Mouse (Mus musculus) left cerebral cortex, adult 8-10 months (tissue): ENCODE results near the gene Sys1. TPM values are rescaled to one million over a fixed set of nuclear protein-coding genes. Genes with fewer than 3 reads are reported as not detected.

Experiments
- DNase-seq, 2 experiments: peaks; one replicate each; pipeline ENCODE4 v3.0.0; 2022; ENCODE audit warnings: low spot score in 2 of 2
- total RNA-seq, 4 experiments: library from RNA; stranded (reverse); gene quantifications; 2 replicates each; pipeline ENCODE4 v1.2.4; 2022

Gene Sys1
- total RNA-seq, 4 experiments from 2014 or later = 39.4 to 46.1 (median 40.6) TPM

DNA sequence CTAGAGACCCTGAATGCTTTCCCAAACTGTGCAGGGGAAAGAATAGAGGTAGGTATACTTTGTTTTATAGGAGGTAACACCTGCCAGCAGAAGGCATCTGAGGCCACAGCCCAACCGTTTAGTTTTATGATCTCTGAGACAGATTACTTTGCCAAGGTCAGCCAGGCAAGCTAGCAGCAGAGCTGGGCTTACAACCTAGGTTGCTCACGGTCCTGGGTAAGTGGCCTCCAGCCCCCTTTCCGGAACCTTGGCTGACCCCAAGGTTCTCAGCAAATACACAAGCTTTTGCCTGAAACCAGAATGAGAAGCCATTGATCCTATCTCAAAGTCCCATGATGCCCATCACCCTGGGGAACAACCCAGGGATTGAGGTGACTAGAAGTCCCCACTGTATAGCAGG lies 22.1 kb upstream of the Sys1 start:
- no peak for DNase-seq

DNA sequence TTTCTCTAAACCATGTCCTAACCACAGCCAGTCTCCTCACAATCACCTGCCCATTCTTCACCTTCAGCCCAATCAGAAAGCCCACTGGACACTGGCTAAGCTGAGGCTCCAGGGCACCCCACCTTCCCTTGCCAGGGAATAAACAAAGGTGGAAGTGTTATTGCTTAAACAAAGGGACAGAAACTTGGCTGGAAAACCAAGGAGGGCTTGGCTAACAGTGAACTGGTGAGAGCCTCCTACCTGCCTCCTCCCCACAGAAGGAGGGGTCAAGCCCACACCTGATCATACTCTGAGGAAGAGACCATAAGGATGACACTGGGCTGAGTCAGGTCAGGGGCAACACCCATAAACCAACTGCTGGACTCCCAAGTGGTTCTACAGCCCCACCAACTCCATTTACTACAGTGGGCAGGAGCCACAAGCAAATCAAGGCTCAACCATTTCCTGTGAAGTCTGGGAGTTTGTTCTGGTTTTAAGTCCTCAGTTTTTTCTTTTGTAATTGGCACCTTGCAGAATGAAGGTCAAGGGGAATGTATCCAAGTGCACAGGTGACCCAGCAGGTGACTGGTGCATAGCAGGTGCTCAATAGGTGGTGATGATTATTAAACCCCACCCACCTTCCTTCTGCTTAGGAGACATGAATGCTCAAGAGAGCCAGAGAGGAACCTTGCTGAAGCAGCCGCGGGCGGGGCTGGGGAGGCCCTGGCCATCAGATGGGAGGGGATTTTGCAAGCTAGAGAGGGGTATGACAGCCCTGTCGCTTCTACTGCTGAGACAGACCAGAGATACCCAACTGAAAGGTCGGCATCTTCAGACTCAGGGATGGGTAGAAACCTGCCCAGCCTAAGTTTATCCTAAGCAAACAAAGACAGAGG lies 21.3 kb upstream of the Sys1 start:
- DNase-seq = no peak

DNA sequence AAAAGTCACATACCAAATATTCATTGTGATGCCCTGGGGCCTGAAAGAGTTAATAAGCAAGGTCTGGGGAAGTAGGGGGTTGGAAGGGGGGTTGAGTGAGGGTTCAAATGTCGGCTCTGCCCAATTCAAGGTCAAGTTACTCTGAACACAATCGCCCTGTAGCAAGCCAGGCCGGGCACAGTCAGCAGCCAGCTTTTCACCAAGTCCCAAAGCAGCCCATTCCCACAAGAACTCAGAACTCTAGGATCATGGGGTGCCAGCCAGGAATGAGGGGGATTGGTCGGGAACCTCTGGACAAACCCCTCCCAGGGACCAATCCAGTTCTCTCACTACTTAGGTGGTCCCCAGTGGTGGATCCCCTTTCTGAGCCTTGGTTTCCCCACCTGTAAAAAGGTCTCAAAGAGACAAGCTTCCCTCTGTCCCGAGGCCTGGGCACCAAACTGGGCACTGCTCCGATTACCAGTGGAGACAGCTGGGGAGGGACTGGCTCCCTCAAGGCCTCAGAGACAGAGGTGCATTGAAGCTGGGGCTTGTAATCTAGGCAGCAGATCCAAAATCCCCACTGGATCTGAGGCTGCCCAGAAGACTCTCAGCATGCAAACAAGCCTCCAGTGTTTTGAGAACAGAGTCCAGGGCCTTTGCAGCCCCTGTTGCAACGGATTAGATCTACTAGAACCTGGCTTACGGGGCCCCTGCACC lies 20.4 kb upstream of the Sys1 start:
- peak in 1 of 2 experiments; percentile 25 for DNase-seq

DNA sequence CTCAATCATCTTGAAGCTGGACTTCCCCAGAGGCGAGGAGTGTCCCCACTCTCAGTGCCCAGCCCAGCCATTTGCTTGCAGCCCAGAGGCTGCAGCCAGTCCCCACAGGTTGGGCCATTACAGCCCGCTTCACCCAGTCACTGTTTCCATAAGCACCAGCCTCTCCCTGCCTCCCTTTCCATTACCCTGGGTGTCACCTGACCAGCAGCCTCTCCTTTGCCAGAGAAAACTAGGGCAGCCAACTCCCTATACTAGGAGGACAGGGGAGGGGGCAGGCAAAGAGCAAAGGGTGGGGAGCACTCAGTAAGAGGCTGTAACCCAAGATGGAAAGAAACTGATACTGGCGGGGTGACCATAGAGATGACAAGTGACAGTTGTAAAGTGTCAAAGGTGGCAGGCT lies 19.8 kb upstream of the Sys1 start:
- DNase-seq = no peak

GRCm38 (mm10) chr2:164437710-164438109 lies 19.1 kb upstream of the Sys1 start:
- no peak for DNase-seq

DNA sequence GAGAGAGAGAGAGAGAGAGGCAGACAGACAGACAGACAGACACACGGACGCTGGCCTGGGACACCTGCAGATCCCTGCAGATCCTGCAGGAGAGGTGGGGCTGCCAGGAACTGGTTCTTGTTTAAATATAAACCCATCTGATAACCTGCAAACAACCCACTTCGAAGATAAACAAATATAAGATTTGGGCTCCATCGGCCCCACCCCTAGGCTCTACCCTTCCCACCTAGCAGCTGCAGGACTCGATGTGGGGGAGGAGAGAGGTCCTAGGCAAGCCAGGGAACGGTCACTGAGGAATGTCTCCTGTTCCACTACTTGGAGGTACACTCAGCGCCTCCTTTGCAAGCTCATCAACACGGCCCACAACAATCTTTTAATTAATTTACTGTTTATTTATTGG lies 18.5 kb upstream of the Sys1 start:
- no peak for DNase-seq

GRCm38 (mm10) chr2:164439001-164439421 lies 17.8 kb upstream of the Sys1 start:
- peak in 1 of 2 experiments; percentile 45 for DNase-seq

DNA sequence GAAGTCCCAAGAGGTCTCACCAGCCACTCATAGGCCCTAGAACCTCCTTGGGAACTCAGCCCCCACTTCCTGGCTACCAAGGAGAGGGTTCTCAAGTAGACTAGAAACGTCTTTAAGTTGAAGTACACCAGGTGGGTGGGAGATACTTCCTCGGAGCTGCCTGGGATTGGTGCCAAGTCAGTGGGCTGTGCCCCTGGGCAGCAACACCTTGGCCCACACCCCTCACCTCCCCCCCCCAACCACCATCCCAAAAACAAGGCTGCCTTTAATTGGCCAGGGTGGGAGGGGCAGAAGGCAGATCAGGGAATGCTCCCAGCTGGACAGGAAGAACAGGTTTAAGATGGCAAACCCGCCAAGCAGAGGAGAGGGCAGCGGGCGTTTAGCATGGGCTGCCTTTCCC lies 16.4 kb upstream of the Sys1 start:
- no peak for DNase-seq

DNA sequence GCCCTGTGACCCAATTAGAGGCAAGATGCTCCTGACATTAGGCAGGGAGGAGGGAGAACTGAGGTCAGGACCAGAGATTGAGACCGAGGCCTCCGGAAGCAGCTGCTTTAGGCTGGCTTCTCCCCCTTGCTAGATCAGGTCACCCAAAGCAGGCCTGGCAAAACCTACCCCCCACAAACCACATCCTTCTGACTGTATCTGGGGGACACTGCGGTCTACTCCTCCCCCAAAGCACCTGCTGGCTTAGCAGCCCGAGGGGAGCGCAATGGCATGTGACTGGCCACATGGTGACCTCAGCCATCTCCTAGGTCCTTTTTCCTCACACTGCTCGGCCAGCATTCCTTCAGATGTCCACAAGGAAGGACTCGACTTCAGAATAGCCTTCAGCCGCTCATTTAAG lies 15.6 kb upstream of the Sys1 start:
- DNase-seq = no peak

DNA sequence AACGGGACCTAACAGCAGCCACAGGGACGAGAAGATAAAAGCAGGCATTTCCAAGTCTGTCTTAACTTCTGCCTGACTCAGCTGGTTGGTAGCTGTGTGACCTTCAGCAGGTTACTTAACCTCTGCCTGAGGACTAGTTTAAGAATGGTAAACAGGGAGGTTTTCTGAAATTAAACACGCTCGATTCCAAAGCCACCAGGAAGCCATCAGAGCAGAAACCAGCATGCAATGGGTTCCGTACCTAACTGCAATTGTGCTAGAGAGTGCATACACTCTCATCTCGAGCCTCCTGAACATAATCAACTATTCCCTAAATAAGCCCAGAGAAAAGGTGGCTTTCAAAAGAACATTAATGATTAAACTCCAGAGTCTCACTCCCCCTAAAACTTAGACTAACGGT lies 15.0 kb upstream of the Sys1 start:
- DNase-seq = no peak

GRCm38 (mm10) chr2:164442315-164443050 lies 14.3 kb upstream of the Sys1 start:
- no peak for DNase-seq

DNA sequence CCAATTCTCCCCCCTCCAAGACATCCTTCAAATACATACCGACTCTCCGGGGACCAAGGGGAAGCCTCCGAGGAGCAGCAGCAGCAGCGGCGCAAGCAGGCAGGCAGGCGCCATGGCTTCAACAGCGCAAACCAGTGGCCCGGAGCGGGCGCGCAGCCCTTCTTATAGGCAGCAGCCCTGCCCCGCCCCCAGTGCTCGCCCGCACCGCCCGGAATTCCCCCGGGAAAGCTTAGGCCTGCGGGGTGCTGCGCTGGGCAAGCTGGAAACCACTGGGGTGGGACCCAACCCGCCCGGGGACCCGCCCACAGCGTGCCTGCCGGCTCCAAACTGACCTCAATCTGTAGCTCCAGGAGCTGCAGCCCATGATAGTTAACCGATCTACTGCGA lies 13.7 kb upstream of the Sys1 start:
- DNase-seq = peak in 1 of 2 experiments; percentile 60

- no peak for DNase-seq
These were observed 13.2 kb upstream of the Sys1 start, which contains the start of gene Sdc4 for GRCm38 (mm10) chr2:164443460-164444000. Gene Sdc4 (minus strand): TSS chr2:164443887.

- no peak for DNase-seq
These were observed 12.1 kb upstream of the Sys1 start for GRCm38 (mm10) chr2:164444701-164445100.

DNA sequence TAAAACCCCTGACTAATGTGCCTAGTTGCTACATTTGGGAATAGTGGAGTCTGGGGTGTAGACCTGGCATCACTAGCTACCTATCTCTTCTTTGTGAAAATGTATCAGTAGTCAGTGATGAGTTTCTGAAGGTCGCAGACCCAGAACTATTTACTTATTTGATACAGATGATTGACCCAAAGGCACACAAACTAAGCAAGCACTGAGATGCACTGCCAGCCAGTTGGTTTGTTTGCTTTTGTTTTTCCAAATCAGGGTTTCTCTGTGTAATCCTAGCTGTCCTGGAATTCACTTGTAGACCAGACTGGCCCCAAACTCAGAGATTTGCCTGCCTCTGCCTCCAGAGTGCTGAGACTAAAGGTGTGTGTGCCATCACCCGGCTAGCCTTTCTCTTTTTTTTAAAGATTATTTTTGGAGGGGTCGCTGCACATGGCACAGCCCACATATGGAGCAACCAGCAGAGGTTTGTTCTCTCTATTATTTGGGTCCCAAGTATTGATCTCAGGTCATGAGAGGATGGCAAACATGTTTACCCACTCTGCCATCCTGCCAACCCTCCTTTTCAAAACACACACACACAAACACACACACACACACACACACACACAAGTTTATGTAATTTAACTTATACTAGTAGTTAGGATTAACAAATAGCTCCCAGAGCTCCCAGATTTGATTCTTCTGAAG lies 11.2 kb upstream of the Sys1 start:
- DNase-seq = no peak

- DNase-seq = no peak
These were observed 10.7 kb upstream of the Sys1 start for GRCm38 (mm10) chr2:164446086-164446469.

GRCm38 (mm10) chr2:164448140-164448539 lies 8.6 kb upstream of the Sys1 start:
- DNase-seq = no peak

- DNase-seq = no peak
These were observed 7.8 kb upstream of the Sys1 start for GRCm38 (mm10) chr2:164448921-164449320.

DNA sequence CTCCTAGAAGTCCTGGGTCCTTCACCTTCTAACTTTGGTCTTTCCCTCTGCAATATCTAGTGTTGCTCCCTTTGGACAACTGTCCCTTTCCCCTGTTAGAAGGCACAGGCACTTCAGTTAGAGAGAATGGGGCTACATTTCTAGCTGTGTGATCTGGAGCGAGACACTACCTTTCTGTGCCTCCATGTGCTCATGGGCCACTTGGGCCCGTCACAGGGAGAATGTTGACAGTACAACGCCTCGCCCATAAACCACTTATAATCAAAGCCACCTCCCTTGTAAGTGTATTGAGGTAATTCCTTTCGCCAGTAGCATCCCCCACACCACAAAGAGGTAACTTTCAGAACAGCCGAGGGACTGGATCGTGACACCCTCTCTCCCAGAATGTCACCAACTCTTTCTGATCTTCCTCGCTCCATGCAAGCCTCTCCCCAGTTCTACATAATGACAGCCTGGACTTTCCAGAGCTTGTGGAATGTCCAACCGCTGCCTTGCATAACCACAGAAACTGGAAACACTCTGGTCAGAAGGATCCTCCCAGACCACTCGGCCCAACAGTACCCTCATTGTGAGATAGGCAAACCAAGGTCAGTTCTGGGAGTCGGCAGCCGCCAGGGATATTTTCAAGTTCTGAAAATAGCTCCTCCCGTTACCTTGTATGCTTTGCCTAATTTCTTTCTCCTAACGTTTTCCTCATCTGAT lies 7.3 kb upstream of the Sys1 start:
- DNase-seq = no peak

- no peak for DNase-seq
These were observed 4.6 kb upstream of the Sys1 start for GRCm38 (mm10) chr2:164452000-164452676.
